32 mouse cellular contexts compared by ENCODE assay signal in the genomic region with DNA sequence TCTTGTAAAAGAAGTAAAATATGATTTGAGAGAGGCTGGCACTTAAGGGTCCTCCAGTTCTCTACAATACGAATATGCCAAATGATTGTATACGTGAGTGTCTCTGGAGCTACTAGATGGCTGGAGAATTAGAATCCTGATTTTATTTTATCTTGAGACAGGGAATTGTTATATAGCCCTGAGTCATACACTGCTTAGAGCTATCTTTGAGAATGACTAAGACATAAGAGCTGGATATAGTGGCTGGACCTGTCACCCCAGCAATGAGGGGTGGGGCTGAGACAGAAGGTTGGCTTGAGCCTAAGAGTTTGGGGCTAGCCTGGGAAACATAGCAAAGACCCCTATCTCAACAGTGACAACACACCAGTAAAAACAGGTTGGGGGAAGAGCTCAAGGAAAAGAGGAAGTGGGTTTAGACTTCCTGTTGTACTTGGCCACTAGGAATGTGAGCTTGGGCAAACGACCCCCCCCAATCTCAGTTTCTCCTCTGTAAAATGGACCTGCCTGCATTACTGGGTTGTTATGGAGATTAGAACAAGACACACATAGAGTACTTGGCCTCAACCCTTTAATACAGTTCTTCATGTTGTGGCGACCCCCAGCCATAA. TPM values are rescaled to one million over a fixed set of nuclear protein-coding genes. Genes with fewer than 3 reads are reported as not detected.
DNase-seq lines count a peak whose midpoint lies in the region; ATAC-seq and TF ChIP-seq lines count a peak whose summit lies in the region.
"Had no signal": no experiment of that assay in that cellular context is flagged by ENCODE, and none has a peak within 500 bp of the region (broad histone marks: within the 10 kb centered on the region; RNA-seq: fewer than 3 reads in every experiment).

No protein-coding gene starts in this region.

- H3K79me2 ChIP-seq in liver, adult 2 months (ENCODE audit: control insufficient read depth, insufficient read depth, low read length), result no peaks in the 10 kb centered on the region

- 86% methylated on average over 4 of the region's 4 CpGs for WGBS in liver, adult 2 months
- 64% methylated on average over 4 of the region's 4 CpGs for WGBS in liver, postnatal 0 days (ENCODE audit: insufficient replicate concordance)
- 78% methylated on average over 4 of the region's 4 CpGs for WGBS in intestine, embryonic 15.5 days
- WGBS in midbrain, embryonic 11.5 days, result 87% methylated on average over 4 of the region's 4 CpGs

- H3K4me1 ChIP-seq in liver, adult 2 months (ENCODE audit: control insufficient read depth, insufficient read depth, low read length), result peaks cover 12% of the 10 kb centered on the region
- peaks cover 3% of the 10 kb centered on the region; the same call in 1 of the 2 replicates for H3K4me1 ChIP-seq in liver, postnatal 0 days (ENCODE audit: insufficient read depth)
- no peaks in the 10 kb centered on the region for H3K4me1 ChIP-seq in intestine, embryonic 15.5 days (replicated peaks)
- no peaks in the 10 kb centered on the region for H3K4me1 ChIP-seq in midbrain, embryonic 11.5 days (ENCODE audit: control insufficient read depth, insufficient read depth, low read length)
- H3K4me1 ChIP-seq: embryonic facial prominence, embryonic 10.5 days; embryonic facial prominence, embryonic 13.5 days; forebrain, embryonic 12.5 days; forebrain, embryonic 15.5 days; heart, embryonic 13.5 days; hindbrain, embryonic 10.5 days; hindbrain, embryonic 13.5 days had no signal

- H3K9me3 ChIP-seq in liver, postnatal 0 days (ENCODE audit: low read length), result no peaks in the 10 kb centered on the region
- no peaks in the 10 kb centered on the region for H3K9me3 ChIP-seq in intestine, embryonic 15.5 days
- H3K9me3 ChIP-seq in midbrain, embryonic 11.5 days (ENCODE audit: control insufficient read depth, low read length), result no peaks in the 10 kb centered on the region
- H3K9me3 ChIP-seq: embryonic facial prominence, embryonic 10.5 days; embryonic facial prominence, embryonic 13.5 days; forebrain, embryonic 12.5 days; forebrain, embryonic 15.5 days; heart, embryonic 10.5 days; heart, embryonic 13.5 days; hindbrain, embryonic 10.5 days; hindbrain, embryonic 13.5 days had no signal

- H3K4me2 ChIP-seq in liver, postnatal 0 days (ENCODE audit: low read depth, low read length), result no peak overlapping the region
- H3K4me2 ChIP-seq in intestine, embryonic 15.5 days (replicated peaks), result no peak overlapping the region
- no peak overlapping the region for H3K4me2 ChIP-seq in midbrain, embryonic 11.5 days
- H3K4me2 ChIP-seq: embryonic facial prominence, embryonic 13.5 days; forebrain, embryonic 12.5 days; forebrain, embryonic 15.5 days; heart, embryonic 13.5 days; hindbrain, embryonic 13.5 days had no signal

- H3K9ac ChIP-seq in liver, adult 2 months (ENCODE audit: low read depth, low read length), result no peak overlapping the region
- H3K9ac ChIP-seq in liver, postnatal 0 days (replicated peaks), result no peak overlapping the region
- H3K9ac ChIP-seq in intestine, embryonic 15.5 days, result no peak overlapping the region
- H3K9ac ChIP-seq in midbrain, embryonic 11.5 days (ENCODE audit: low read length), result no peak overlapping the region
- H3K9ac ChIP-seq: embryonic facial prominence, embryonic 13.5 days; forebrain, embryonic 12.5 days; forebrain, embryonic 15.5 days; heart, embryonic 13.5 days; hindbrain, embryonic 13.5 days had no signal

- H3K27me3 ChIP-seq in liver, adult 2 months (ENCODE audit: control insufficient read depth, insufficient read depth, low read length), result no peaks in the 10 kb centered on the region
- no peaks in the 10 kb centered on the region for H3K27me3 ChIP-seq in liver, postnatal 0 days (ENCODE audit: insufficient read depth, low read length)
- H3K27me3 ChIP-seq in intestine, embryonic 15.5 days (replicated peaks), result no peaks in the 10 kb centered on the region
- no peaks in the 10 kb centered on the region for H3K27me3 ChIP-seq in midbrain, embryonic 11.5 days (ENCODE audit: control insufficient read depth, insufficient read depth, low read length)
- H3K27me3 ChIP-seq: CH12.LX; embryonic facial prominence, embryonic 13.5 days; forebrain, embryonic 12.5 days; forebrain, embryonic 15.5 days; heart, embryonic 13.5 days; hindbrain, embryonic 13.5 days had no signal

- TF ChIP-seq EP300 in liver, postnatal 0 days (IDR thresholded peaks at IDR 0.05; ENCODE audit: low read depth), result no peak

- no peak for TF ChIP-seq POLR2A in liver, adult 2 months (IDR thresholded peaks at IDR 0.05; ENCODE audit: extremely low read depth, insufficient read depth, low read length)

- TF ChIP-seq CTCF in liver, adult 2 months (IDR thresholded peaks at IDR 0.05; ENCODE audit: low read depth, low read length), result no peak
- TF ChIP-seq CTCF in liver, postnatal 0 days (IDR thresholded peaks at IDR 0.05; ENCODE audit: low read depth), result no peak

- H3K27ac ChIP-seq in liver, adult 2 months (replicated peaks; ENCODE audit: insufficient read depth, low read depth, low read length), result peak overlapping the region; percentile 49; the same call in 1 of the 2 replicates
- H3K27ac ChIP-seq in liver, postnatal 0 days (ENCODE audit: low read depth), result no peak overlapping the region
- no peak overlapping the region for H3K27ac ChIP-seq in intestine, embryonic 15.5 days
- no peak overlapping the region for H3K27ac ChIP-seq in midbrain, embryonic 11.5 days (ENCODE audit: low read depth, low read length)
- H3K27ac ChIP-seq: embryonic facial prominence, embryonic 10.5 days; embryonic facial prominence, embryonic 13.5 days; forebrain, embryonic 12.5 days; forebrain, embryonic 15.5 days; heart, adult 2 months; heart, embryonic 10.5 days; heart, embryonic 13.5 days; hindbrain, embryonic 10.5 days; hindbrain, embryonic 13.5 days had no signal

- no peak overlapping the region for H3K4me3 ChIP-seq in liver, adult 2 months (ENCODE audit: insufficient read depth, low read depth, low read length)
- no peak overlapping the region for H3K4me3 ChIP-seq in liver, postnatal 0 days (ENCODE audit: low read depth, low read length)
- no peak overlapping the region for H3K4me3 ChIP-seq in intestine, embryonic 15.5 days (replicated peaks)
- H3K4me3 ChIP-seq in midbrain, embryonic 11.5 days (ENCODE audit: low read depth, low read length), result no peak overlapping the region
- H3K4me3 ChIP-seq: embryonic facial prominence, embryonic 10.5 days; embryonic facial prominence, embryonic 13.5 days; erythroblast, embryonic 14.5 days; forebrain, embryonic 12.5 days; forebrain, embryonic 15.5 days; heart, adult 2 months; heart, embryonic 10.5 days; heart, embryonic 13.5 days; hindbrain, embryonic 10.5 days; hindbrain, embryonic 13.5 days had no signal

- no peak for DNase-seq in liver, adult 2 months (ENCODE audit: extremely low read depth, low read depth, low spot score)
- DNase-seq in liver, postnatal 0 days, result no peak
- DNase-seq in midbrain, embryonic 11.5 days (ENCODE audit: low spot score, missing footprints), result no peak
- no peak for DNase-seq in embryo, embryonic 9.5 days (ENCODE audit: extremely low spot score)
- DNase-seq in heart, postnatal 4 days, result no peak
- DNase-seq: adrenal gland, adult 8-10 months; adrenal gland, postnatal 25 days; B cell, adult 2 months; cerebellum, adult 11-12 months; cerebellum, adult 8-10 months; cerebellum, postnatal 10 days; gastrocnemius, postnatal 25 days; heart, adult 2 months had no signal

- H3K36me3 ChIP-seq in liver, adult 2 months (ENCODE audit: control insufficient read depth, insufficient read depth, low read length), result 0 out of 2 replicates have a peak, but pooled peaks cover 1% of the 10 kb centered on the region
- H3K36me3 ChIP-seq in liver, postnatal 0 days (replicated peaks; ENCODE audit: insufficient read depth, low read length), result no peaks in the 10 kb centered on the region
- H3K36me3 ChIP-seq in intestine, embryonic 15.5 days, result no peaks in the 10 kb centered on the region
- H3K36me3 ChIP-seq in midbrain, embryonic 11.5 days (ENCODE audit: control insufficient read depth, insufficient read depth, low read length), result no peaks in the 10 kb centered on the region
- H3K36me3 ChIP-seq: embryonic facial prominence, embryonic 10.5 days; embryonic facial prominence, embryonic 13.5 days; forebrain, embryonic 12.5 days; forebrain, embryonic 15.5 days; G1E; heart, embryonic 10.5 days; heart, embryonic 13.5 days; hindbrain, embryonic 10.5 days; hindbrain, embryonic 13.5 days had no signal

- no peak for ATAC-seq in liver, postnatal 0 days
- ATAC-seq in intestine, embryonic 15.5 days, result peak; percentile 81
- 0 out of 2 replicates have a peak, but pooled peaks have one; percentile 40 for ATAC-seq in megakaryocyte, adult 5-6 weeks (ENCODE audit: poor library complexity, severe bottlenecking)
- ATAC-seq in midbrain, embryonic 11.5 days (ENCODE audit: low FRiP score), result no peak
- ATAC-seq: activated CD4-positive, CD25-positive, alpha-beta regulatory T cell, adult 4 months; forebrain, embryonic 15.5 days; hindbrain, embryonic 16.5 days had no signal

RNA-seq across cellular contexts. Expression of gene Onecut1, which starts 35.8 kb away (rescaled TPM):
- total RNA-seq in liver, adult 2 months (2014; rRNA removed), result 1.9 and 2.5 TPM in 2 replicates
- polyA plus RNA-seq in liver, adult 2 months (2012; rRNA removed), result 11.1 and 32.1 TPM in 2 replicates
- 7.5 and 9.1 TPM in 2 replicates for polyA plus RNA-seq in liver, postnatal 0 days (2015; fragmentation: Nextera tagmentation; extraction: Ambion mirVana)
- 1.8 and 2.3 TPM in 2 replicates for polyA plus RNA-seq in intestine, embryonic 15.5 days (2015; fragmentation: Nextera tagmentation; extraction: Ambion mirVana)
- total RNA-seq in megakaryocyte, adult 5-6 weeks (2015), result not detected in 2 replicates
- not detected in 2 replicates for total RNA-seq in megakaryocyte, adult 5-6 weeks (2017)
- polyA plus RNA-seq in midbrain, embryonic 11.5 days (2014; fragmentation: Nextera tagmentation; extraction: Ambion mirVana), result 14.7 and 14.8 TPM in 2 replicates
- not detected for total RNA-seq in heart, postnatal 4 days (2021)
- total RNA-seq: adrenal gland, postnatal 25 days; CH12.LX; gastrocnemius, adult 8-10 months; gastrocnemius, postnatal 25 days; heart, adult 2 months; heart, postnatal 25 days had no signal
- polyA plus RNA-seq: activated CD4-positive, CD25-positive, alpha-beta regulatory T cell, adult 4 months; embryonic facial prominence, embryonic 13.5 days; erythroblast, embryonic 14.5 days; G1E; gonadal fat pad, adult 2 months; heart, adult 2 months; heart, embryonic 16.5 days had no signal

RNA-seq across cellular contexts. Expression of gene Fam214a, which starts 55.2 kb away (rescaled TPM):
- 67.5 and 116 TPM in 2 replicates for total RNA-seq in liver, adult 2 months (2014; rRNA removed)
- polyA plus RNA-seq in liver, adult 2 months (2012; rRNA removed), result 14.5 and 23.1 TPM in 2 replicates
- 4.8 and 6.4 TPM in 2 replicates for polyA plus RNA-seq in liver, postnatal 0 days (2015; fragmentation: Nextera tagmentation; extraction: Ambion mirVana)
- 6.4 and 7.8 TPM in 2 replicates for polyA plus RNA-seq in intestine, embryonic 15.5 days (2015; fragmentation: Nextera tagmentation; extraction: Ambion mirVana)
- 11.8 and 14.1 TPM in 2 replicates for total RNA-seq in megakaryocyte, adult 5-6 weeks (2015)
- total RNA-seq in megakaryocyte, adult 5-6 weeks (2017), result 9.3 and 10.5 TPM in 2 replicates
- 17.6 and 18.9 TPM in 2 replicates for polyA plus RNA-seq in midbrain, embryonic 11.5 days (2014; fragmentation: Nextera tagmentation; extraction: Ambion mirVana)
- total RNA-seq in heart, postnatal 4 days (2021), result 10 to 100 TPM; 13.3 to 15.9 TPM
- polyA plus RNA-seq: erythroblast, embryonic 14.5 days had no signal

Comparison
In these comparisons a context has a peak if more than half of its experiments do, and no peak if none do; other contexts are left out.
1. ATAC-seq: peak in intestine, embryonic 15.5 days (single experiment) and megakaryocyte, adult 5-6 weeks (single experiment); none in liver, postnatal 0 days (single experiment) and midbrain, embryonic 11.5 days (single experiment).